ENCODE assay signal across 11 mouse cellular contexts in the genomic region with DNA sequence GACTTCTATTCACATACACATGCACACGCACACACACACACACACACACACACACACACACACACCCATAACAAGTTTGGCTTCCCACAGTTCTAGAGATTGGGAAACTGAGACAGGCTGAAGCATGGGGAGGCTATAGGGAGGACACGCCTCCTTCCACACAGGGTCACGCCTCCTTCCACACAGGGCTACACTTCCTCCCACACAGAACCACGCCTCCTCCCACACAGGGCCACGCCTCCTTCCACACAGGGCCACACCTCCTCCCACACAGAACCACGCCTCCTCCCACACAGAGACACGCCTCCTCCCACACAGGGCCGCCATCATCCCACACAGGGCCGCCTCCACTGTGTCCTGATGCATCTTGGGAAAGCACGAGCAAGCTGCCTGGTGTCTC.
DNase-seq lines count a peak whose midpoint lies in the region; ATAC-seq lines count a peak whose summit lies in the region.
"Had no signal": no experiment of that assay in that cellular context is flagged by ENCODE, and none has a peak within 500 bp of the region (broad histone marks: within the 10 kb centered on the region; RNA-seq: fewer than 3 reads in every experiment).

No protein-coding gene starts in this region.

- no peaks in the 10 kb centered on the region for H3K36me3 ChIP-seq in hindbrain, embryonic 11.5 days (ENCODE audit: control insufficient read depth, insufficient read depth, low read length)
- no peaks in the 10 kb centered on the region for H3K36me3 ChIP-seq in hindbrain, embryonic 10.5 days
- H3K36me3 ChIP-seq in megakaryocyte, embryonic 14.5 days (replicated peaks; ENCODE audit: low read length) = no peaks in the 10 kb centered on the region
- H3K36me3 ChIP-seq in embryonic facial prominence, embryonic 13.5 days = no peaks in the 10 kb centered on the region
- no peaks in the 10 kb centered on the region for H3K36me3 ChIP-seq in stomach, embryonic 14.5 days (ENCODE audit: control insufficient read depth, insufficient read depth, low read length)

- ATAC-seq in hindbrain, embryonic 11.5 days (ENCODE audit: low FRiP score) = peak; percentile 52
- ATAC-seq in megakaryocyte, adult 5-6 weeks (ENCODE audit: poor library complexity, severe bottlenecking) = no peak
- peak; percentile 61; the same call in 1 of the 2 replicates for ATAC-seq in embryonic facial prominence, embryonic 13.5 days (ENCODE audit: insufficient number of reproducible peaks, insufficient read depth, low FRiP score, low TSS enrichment, low read depth)
- ATAC-seq in stomach, embryonic 14.5 days (ENCODE audit: insufficient number of reproducible peaks, insufficient read depth, low FRiP score, low read depth) = peak; percentile 71; the same call in 1 of the 2 replicates
- ATAC-seq: activated CD4-positive, CD25-positive, alpha-beta regulatory T cell, adult 4 months had no signal

- H3K9ac ChIP-seq in hindbrain, embryonic 11.5 days (ENCODE audit: low read depth, low read length) = no peak overlapping the region
- no peak overlapping the region for H3K9ac ChIP-seq in embryonic facial prominence, embryonic 13.5 days
- H3K9ac ChIP-seq in stomach, embryonic 14.5 days (replicated peaks; ENCODE audit: low read depth, low read length) = no peak overlapping the region

- 90% methylated on average over 10 of the region's 10 CpGs for WGBS in hindbrain, embryonic 11.5 days
- 91% methylated on average over 10 of the region's 10 CpGs for WGBS in hindbrain, embryonic 10.5 days
- WGBS in embryonic facial prominence, embryonic 13.5 days = 91% methylated on average over 10 of the region's 10 CpGs
- WGBS in stomach, embryonic 14.5 days = 93% methylated on average over 10 of the region's 10 CpGs

- H3K27me3 ChIP-seq in hindbrain, embryonic 11.5 days (ENCODE audit: control insufficient read depth, insufficient read depth, low read length) = no peaks in the 10 kb centered on the region
- no peaks in the 10 kb centered on the region for H3K27me3 ChIP-seq in hindbrain, embryonic 10.5 days (ENCODE audit: insufficient read depth, poor library complexity, severe bottlenecking)
- H3K27me3 ChIP-seq in megakaryocyte, embryonic 14.5 days (replicated peaks) = no peaks in the 10 kb centered on the region
- no peaks in the 10 kb centered on the region for H3K27me3 ChIP-seq in embryonic facial prominence, embryonic 13.5 days
- H3K27me3 ChIP-seq in stomach, embryonic 14.5 days (ENCODE audit: control insufficient read depth, insufficient read depth, low read length) = no peaks in the 10 kb centered on the region

- no peak overlapping the region for H3K4me2 ChIP-seq in hindbrain, embryonic 11.5 days (replicated peaks; ENCODE audit: low read depth, low read length)
- no peak overlapping the region for H3K4me2 ChIP-seq in embryonic facial prominence, embryonic 13.5 days
- H3K4me2 ChIP-seq in stomach, embryonic 14.5 days (replicated peaks; ENCODE audit: low read depth, low read length) = no peak overlapping the region

- DNase-seq in hindbrain, embryonic 11.5 days (ENCODE audit: low spot score) = no peak
- no peak for DNase-seq in hindbrain, embryonic 10.5 days (ENCODE audit: low spot score)
- no peak for DNase-seq in layer of hippocampus, postnatal 36 days
- DNase-seq: cerebellum, postnatal 25 days; gastrocnemius, adult 2 months had no signal

- no peak overlapping the region for H3K27ac ChIP-seq in hindbrain, embryonic 11.5 days (ENCODE audit: low read depth, low read length)
- H3K27ac ChIP-seq in hindbrain, embryonic 10.5 days = no peak overlapping the region
- no peak overlapping the region for H3K27ac ChIP-seq in embryonic facial prominence, embryonic 13.5 days
- no peak overlapping the region for H3K27ac ChIP-seq in stomach, embryonic 14.5 days (ENCODE audit: low read length)
- H3K27ac ChIP-seq: gastrocnemius, adult 2 months had no signal

- H3K9me3 ChIP-seq in hindbrain, embryonic 11.5 days (ENCODE audit: control insufficient read depth, low read length) = no peaks in the 10 kb centered on the region
- no peaks in the 10 kb centered on the region for H3K9me3 ChIP-seq in hindbrain, embryonic 10.5 days
- H3K9me3 ChIP-seq in megakaryocyte, embryonic 14.5 days = peaks cover 62% of the 10 kb centered on the region
- H3K9me3 ChIP-seq in embryonic facial prominence, embryonic 13.5 days = no peaks in the 10 kb centered on the region
- H3K9me3 ChIP-seq in stomach, embryonic 14.5 days (ENCODE audit: control insufficient read depth, low read depth, low read length) = no peaks in the 10 kb centered on the region

- no peak overlapping the region for H3K4me3 ChIP-seq in hindbrain, embryonic 11.5 days (ENCODE audit: low read depth, low read length)
- no peak overlapping the region for H3K4me3 ChIP-seq in hindbrain, embryonic 10.5 days
- peak overlapping the region; percentile 64 for H3K4me3 ChIP-seq in megakaryocyte, embryonic 14.5 days (replicated peaks)
- no peak overlapping the region for H3K4me3 ChIP-seq in embryonic facial prominence, embryonic 13.5 days
- no peak overlapping the region for H3K4me3 ChIP-seq in stomach, embryonic 14.5 days (ENCODE audit: low read depth, low read length)
- H3K4me3 ChIP-seq: erythroblast, embryonic 14.5 days; gastrocnemius, adult 2 months had no signal

- no peaks in the 10 kb centered on the region for H3K4me1 ChIP-seq in hindbrain, embryonic 11.5 days (replicated peaks; ENCODE audit: control insufficient read depth, insufficient read depth, low read length)
- H3K4me1 ChIP-seq in hindbrain, embryonic 10.5 days (replicated peaks) = peaks cover 13% of the 10 kb centered on the region
- no peaks in the 10 kb centered on the region for H3K4me1 ChIP-seq in megakaryocyte, embryonic 14.5 days
- peaks cover 11% of the 10 kb centered on the region for H3K4me1 ChIP-seq in embryonic facial prominence, embryonic 13.5 days
- no peaks in the 10 kb centered on the region for H3K4me1 ChIP-seq in stomach, embryonic 14.5 days (ENCODE audit: control insufficient read depth, insufficient read depth, low read length)
